Mouse (Mus musculus) olfactory bulb, adult 2 months (tissue): ENCODE data around the gene Zfp189. TPM values are rescaled to one million over a fixed set of nuclear protein-coding genes. Genes with fewer than 3 reads are reported as not detected.

ENCODE experiments used
- H3K27ac ChIP-seq: fragments of 200-500 bp; 2 replicates; pipeline ENCODE4 v1.5.1; 2012; ENCODE audit warnings: low read depth, low read length; ENCODE audit not compliant: insufficient read depth
- H3K4me1 ChIP-seq: fragments of 200-500 bp; 2 replicates; pipeline ENCODE4 v1.6.1; 2012; ENCODE audit warnings: low read length; ENCODE audit not compliant: control insufficient read depth, insufficient read depth
- H3K4me3 ChIP-seq: fragments of 200-500 bp; 2 replicates; pipeline ENCODE4 v1.5.1; 2012; ENCODE audit warnings: mild to moderate bottlenecking, low read depth, low read length, moderate library complexity; ENCODE audit not compliant: insufficient read depth
- CTCF ChIP-seq: fragments of 200-500 bp; IDR thresholded peaks from 2 replicates; pipeline ENCODE4 v1.5.1; 2012; ENCODE audit warnings: low read depth, mild to moderate bottlenecking, low read length, moderate library complexity; ENCODE audit not compliant: insufficient read depth
- POLR2A ChIP-seq: fragments of 200-500 bp; IDR thresholded peaks from 2 replicates; pipeline ENCODE4 v1.6.1; 2012; ENCODE audit warnings: mild to moderate bottlenecking, low read depth, low read length, moderate library complexity; ENCODE audit not compliant: insufficient read depth
- WGBS: fragments of 180-500 bp; shearing (Covaris S2); methylation state at CpG from one replicate; pipeline ENCODE4 v1.1.7; 2018; 5-methylcytosine and 5-hydroxymethylcytosine counted together
- polyA plus RNA-seq: library from polyadenylated mRNA; stranded (reverse); fragments of >200 nt; gene quantifications from 2 replicates; pipeline ENCODE4 v1.2.4, GENCODE M21; 2012; ENCODE audit warnings: low replicate concordance; ENCODE audit not compliant: missing spikeins, insufficient read depth, insufficient read length

Zfp189 gene
- polyA plus RNA-seq, 1 experiment, result not detected

GRCm38 (mm10) chr4:49557375-49557774 lies 36.4 kb downstream of the Zfp189 start:
- 96% methylated on average over 7 of the region's 7 CpGs for WGBS
- TF ChIP-seq POLR2A, result no peak
- no peak for TF ChIP-seq CTCF
- no peak overlapping the region for H3K27ac ChIP-seq

GRCm38 (mm10) chr4:49558181-49558580 lies 37.2 kb downstream of the Zfp189 start:
- no peak overlapping the region for H3K4me3 ChIP-seq
- WGBS, result 89% methylated on average over 2 of the region's 2 CpGs
- H3K4me1 ChIP-seq, result peaks cover 5% of the 10 kb centered on the region
- no peak overlapping the region for H3K27ac ChIP-seq
- no peak for TF ChIP-seq CTCF
- no peak for TF ChIP-seq POLR2A

More at GRCm38 (mm10) chr4:49557375-49557774, 36.4 kb downstream of the Zfp189 start:
- H3K4me1 ChIP-seq, result peaks cover 5% of the 10 kb centered on the region
- H3K4me3 ChIP-seq, result no peak overlapping the region

GRCm38 (mm10) chr4:49559915-49560772 lies 39.2 kb downstream of the Zfp189 start:
- 56% methylated on average over 20 of the region's 20 CpGs for WGBS
- peaks cover 5% of the 10 kb centered on the region for H3K4me1 ChIP-seq
- TF ChIP-seq CTCF, result no peak
- TF ChIP-seq POLR2A, result no peak
- no peak overlapping the region for H3K4me3 ChIP-seq
- H3K27ac ChIP-seq, result no peak overlapping the region

- WGBS, result 18% methylated on average over 3 of the region's 3 CpGs
- H3K4me3 ChIP-seq, result no peak overlapping the region
- H3K4me1 ChIP-seq, result no peaks in the 10 kb centered on the region
- TF ChIP-seq POLR2A (no peak), CTCF (no peak)
- H3K27ac ChIP-seq, result no peak overlapping the region
These were observed 46.6 kb downstream of the Zfp189 start for GRCm38 (mm10) chr4:49567613-49568012.

- Histone ChIP-seq H3K4me3 (no peak overlapping the region), H3K27ac (no peak overlapping the region), H3K4me1 (no peaks in the 10 kb centered on the region)
- 58% methylated on average over 4 of the region's 4 CpGs for WGBS
- TF ChIP-seq CTCF (no peak), POLR2A (no peak)
These were observed 51.2 kb downstream of the Zfp189 start for GRCm38 (mm10) chr4:49572194-49572593.

Other genes starting within 250 kb of the Zfp189 start
- gene Acnat2, start 113.0 kb upstream of the Zfp189 start, polyA plus RNA-seq, result not detected in 2 replicates
- not detected in 2 replicates for gene Acnat1, start 47.3 kb upstream of the Zfp189 start, polyA plus RNA-seq
- gene Baat, start 14.6 kb upstream of the Zfp189 start, polyA plus RNA-seq, result not detected in 2 replicates
- not detected in 2 replicates for gene Mrpl50, start 83 bp upstream of the Zfp189 start, polyA plus RNA-seq
- gene Aldob, start 28.4 kb downstream of the Zfp189 start, polyA plus RNA-seq, result not detected in 2 replicates
- not detected in 2 replicates for gene Tmem246, start 76.7 kb downstream of the Zfp189 start, polyA plus RNA-seq
- not detected in 2 replicates for gene Rnf20, start 110.8 kb downstream of the Zfp189 start, polyA plus RNA-seq
- gene Ppp3r2, start 160.8 kb downstream of the Zfp189 start, polyA plus RNA-seq, result not detected in 2 replicates